Mouse (Mus musculus) cerebellum, adult 8-10 months (tissue): Measurements from ENCODE around the gene Sowahd.

Experiments
- DNase-seq: peaks from one replicate; pipeline ENCODE4 v3.0.0; 2022

Sowahd gene

DNA sequence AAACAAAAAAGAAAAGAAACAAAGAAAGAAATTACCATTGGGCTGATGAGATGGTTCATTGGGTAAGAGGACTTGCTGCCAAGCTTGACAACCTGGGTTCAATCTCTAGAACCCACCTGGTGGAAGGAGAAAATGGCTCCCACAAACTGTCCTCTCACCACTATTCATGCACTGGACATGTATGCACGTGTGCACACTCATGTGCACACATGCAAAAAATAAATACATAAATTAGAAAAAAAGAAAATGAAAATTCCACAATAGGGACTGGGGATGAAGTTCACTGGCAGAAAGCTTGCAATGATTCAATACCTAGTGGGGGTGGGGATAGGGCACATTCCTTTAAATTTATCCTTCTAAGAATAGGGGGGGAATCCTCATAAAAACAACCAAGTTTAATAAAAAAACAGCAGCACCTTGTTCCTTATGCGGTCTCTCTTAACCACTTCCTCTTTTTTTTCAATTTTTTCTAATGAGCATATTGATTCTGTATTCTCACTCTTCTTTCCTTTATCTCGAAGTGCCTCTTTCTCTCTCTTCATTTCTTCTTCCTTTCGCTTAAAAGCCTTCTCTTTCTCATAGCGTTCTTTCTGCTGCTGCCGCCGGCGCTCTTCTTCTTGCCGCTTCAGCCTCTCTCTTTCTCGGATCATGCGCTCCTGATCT lies 46.6 kb downstream of the Sowahd start:
- no peak for DNase-seq

DNA sequence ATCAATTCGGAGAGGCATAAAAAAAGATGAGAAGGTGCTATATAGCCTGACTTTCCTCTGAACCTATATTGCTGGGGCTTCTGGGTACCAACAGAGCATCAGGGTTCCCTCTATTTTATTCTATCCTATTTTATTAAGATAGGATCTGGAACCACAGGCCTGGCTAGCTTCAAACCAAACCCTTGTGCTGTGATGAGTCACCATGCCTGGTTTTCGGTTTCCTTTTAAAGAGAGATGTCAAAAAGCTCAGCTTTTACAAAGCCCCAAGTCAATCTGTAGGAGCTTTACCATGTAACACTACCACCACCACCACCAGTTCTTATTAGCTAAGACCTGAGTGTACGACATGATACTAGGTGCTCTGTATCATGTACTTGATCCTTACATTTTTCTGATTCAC lies 50.0 kb downstream of the Sowahd start:
- no peak for DNase-seq
